Mouse (Mus musculus): Measurements from ENCODE around the gene Gm12248.

The Gm12248 gene

DNA sequence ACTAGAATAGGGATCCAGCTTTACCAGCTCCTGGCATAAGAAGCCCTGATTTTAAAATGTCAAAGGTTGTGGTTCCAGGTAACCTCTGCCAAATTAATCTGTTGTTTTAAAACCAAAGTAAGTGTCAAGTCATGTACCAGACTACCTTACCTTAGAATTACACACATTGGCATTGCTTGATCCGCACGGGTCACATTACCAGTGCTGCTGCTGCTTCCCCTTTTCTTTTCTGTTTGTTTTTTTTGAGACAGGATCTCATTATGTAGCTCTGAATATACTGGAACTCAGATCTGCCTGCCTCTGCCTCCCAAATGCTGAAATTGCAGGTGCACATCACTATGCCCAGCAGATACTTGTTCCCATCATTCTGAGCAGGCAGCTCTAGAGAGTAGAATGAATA, 63.1 kb downstream of the Gm12248 start:
- no peak for DNase-seq (ENCODE audit: low spot score)

DNA sequence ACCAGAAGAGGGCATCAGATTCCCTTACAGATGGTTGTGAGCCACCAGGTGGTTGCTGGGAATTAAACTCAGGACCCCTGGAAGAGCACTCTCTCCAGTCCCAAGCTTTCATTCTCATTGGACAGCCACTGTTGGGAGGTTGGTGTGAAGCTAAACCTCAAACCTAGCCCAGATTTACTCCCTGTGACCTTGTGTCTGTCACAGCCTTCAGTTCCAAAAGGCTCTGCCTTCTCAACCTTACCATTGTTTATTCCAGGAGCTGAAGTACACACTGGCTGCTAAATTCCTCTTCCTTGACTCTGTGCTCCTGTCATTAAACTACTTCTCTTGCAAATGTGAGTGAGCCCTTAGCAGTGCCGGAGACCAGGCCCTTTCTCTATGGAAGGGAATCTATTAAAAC, 64.0 kb downstream of the Gm12248 start:
- DNase-seq (ENCODE audit: low spot score), result no peak

DNA sequence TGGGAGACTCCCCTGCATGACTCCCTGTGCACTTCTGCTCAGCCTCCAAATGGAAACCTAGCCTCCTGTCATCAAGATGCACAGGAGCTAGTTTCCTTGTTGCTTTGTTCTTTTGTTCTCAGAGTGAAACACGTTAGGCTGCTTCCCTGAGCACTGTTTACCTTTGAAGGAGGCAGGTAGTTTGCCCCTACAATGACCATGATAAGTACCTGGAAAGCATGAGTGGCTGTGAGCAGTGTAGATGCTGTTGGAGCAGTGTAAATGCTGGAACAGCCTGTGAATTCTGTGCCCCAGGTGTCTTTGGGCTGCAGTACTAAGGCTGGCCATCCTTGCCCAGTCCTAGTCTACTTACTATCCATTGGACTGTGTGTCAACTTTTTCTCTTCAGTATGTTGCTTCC, 66.1 kb downstream of the Gm12248 start:
- no peak for DNase-seq (ENCODE audit: low spot score)

GRCm38 (mm10) chr11:58026337-58026736, 66.6 kb downstream of the Gm12248 start:
- DNase-seq (ENCODE audit: low spot score), result no peak

DNA sequence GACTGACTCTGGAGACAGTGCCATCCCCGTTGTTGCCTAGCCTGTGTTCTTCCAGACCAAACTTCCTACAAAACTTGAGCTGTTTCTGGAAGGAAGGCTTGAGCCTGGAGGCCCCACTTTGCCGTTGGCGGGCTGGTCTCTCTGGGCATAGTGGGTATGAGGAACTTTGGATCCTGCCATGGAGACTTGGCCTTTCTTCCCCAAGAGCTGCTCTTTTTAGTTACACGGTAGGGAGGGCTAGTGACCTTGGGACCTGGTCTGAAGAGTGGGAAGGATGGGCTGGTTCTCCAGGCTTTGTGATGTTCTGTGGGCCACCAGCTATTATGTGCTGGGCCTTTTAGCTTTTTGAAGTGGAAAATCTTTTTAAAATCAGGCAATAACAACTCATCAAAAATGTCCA, 67.1 kb downstream of the Gm12248 start:
- no peak for DNase-seq (ENCODE audit: low spot score)

- no peak for DNase-seq (ENCODE audit: low spot score)
Measured at GRCm38 (mm10) chr11:58024671-58025070, 68.3 kb downstream of the Gm12248 start.

GRCm38 (mm10) chr11:58024271-58024670, 68.7 kb downstream of the Gm12248 start:
- no peak for DNase-seq (ENCODE audit: low spot score)

DNA sequence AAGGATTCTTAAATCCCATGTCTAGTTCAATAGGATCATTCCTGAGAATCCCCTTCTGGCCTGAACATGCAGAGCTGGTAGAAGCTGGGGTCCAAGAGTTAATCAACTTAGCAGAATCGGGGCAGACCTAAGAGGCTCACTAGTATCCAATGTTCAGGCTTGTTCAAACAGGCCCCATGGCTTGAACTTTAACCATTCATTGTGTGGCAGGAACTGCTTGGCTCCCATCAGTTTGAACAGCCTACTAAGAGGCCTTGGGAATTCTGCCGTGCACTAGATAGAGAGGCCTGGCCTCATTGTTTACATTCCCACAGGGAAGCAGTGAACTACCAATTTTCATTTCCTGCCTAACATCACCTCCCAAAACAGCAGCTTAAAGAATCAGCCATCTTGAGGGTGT, 71.3 kb downstream of the Gm12248 start:
- DNase-seq (ENCODE audit: low spot score), result no peak

GRCm38 (mm10) chr11:58021095-58021494, 71.8 kb downstream of the Gm12248 start:
- no peak for DNase-seq (ENCODE audit: low spot score)

DNA sequence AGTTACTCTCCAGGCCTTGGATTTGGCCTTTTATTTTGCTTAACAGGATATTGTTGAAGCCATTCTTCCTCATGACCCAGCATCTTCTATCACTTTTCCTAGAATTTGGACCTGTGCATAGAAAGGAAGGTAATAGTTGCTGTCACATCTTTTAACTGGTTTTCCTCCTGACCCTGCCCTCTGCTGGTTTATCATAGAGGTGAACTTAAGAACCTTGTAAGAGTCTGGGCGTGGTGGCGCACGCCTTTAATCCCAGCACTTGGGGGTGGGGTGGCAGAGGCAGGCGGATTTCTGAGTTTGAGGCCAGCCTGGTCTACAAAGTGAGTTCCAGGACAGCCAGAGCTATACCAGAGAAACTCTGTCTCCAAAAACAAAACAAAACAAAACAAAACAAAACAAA, 74.2 kb downstream of the Gm12248 start:
- DNase-seq (ENCODE audit: low spot score), result no peak

DNA sequence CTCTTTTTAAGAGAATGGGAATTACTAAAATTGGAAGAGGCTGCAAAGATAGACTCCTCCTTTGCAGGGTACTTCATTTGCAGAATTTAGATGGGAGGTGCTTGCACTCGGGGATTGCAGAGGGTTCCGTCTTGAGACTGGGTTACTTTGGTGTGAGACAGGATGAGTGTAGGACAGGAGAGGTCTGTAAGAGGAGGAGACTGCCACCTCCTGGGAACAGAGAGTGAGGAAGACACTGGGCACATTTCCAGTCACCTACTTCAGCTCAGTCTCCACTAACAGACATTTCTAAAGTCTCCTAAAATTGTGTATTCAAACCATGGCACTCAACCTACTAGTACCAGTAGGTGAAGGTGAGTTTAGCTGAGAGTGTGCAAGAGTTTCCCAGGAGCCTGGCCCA, 74.6 kb downstream of the Gm12248 start:
- DNase-seq (ENCODE audit: low spot score), result no peak

- no peak for DNase-seq (ENCODE audit: low spot score)
Measured at GRCm38 (mm10) chr11:58017422-58017821, 75.5 kb downstream of the Gm12248 start.

DNA sequence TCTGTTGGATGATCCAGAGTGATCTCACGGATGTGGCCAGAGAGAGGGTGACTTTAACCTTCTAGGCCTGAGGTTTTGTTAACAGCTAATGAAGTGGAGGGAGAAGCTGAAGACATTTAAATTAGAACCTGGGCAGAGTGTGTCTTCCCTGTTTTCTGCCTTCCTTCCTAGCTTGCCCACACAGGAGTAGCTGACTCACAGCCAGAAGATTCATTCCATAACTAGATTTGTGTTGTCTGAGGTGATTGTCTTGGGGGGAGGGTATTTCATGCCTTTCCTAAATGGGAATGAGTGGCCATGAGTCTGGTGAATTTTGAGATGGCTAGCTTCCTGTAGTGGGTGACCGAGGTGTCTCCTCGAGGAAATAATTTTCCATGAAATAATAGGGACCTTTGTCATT, 76.6 kb downstream of the Gm12248 start:
- DNase-seq (ENCODE audit: low spot score), result no peak

DNA sequence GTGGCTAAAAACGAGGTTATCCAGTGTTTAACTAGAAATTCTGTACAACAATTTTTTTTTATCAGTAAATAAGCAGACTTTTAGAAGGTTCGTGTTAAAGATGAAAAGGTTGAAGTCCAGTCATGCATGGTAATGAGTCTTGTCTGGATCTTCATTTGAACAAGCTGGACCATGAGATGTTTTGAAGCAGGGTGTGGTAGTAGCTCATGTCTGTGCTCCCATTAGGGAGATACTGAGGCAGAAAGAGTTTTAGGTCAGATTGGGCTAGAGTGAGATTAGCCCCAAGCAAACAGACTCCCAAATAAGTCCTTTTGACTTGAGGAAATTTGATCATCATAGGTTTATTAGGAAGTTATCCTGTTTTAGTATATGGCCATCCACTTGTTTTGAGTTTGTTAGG, 77.6 kb downstream of the Gm12248 start:
- DNase-seq (ENCODE audit: low spot score), result no peak

DNA sequence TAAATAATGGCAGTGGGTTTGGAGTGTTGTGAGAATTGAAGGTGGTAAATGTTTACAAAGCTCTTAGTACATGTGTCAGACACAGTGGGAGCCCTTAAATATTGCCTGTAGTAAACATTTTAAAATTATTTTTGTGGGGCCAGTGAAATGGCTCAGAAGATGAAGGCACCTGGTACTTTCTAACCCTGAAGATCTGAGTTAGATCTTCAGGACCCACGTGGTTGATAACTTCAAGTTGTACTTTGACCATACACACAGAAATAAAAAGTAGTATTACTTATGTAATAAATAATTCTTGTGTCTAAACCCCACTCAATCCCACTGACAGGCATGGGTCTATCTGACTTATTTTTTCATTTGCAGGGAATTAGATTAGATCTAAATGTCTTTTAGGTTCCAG, 78.3 kb downstream of the Gm12248 start:
- DNase-seq (ENCODE audit: low spot score), result no peak

All from urinary bladder, postnatal 10 days (tissue).